Mouse (Mus musculus): ENCODE results near the gene Chst3. TPM values are rescaled to one million over a fixed set of nuclear protein-coding genes. Genes with fewer than 3 reads are reported as not detected.

Chst3 gene
- polyA plus RNA-seq, 1 experiment from 2014 or later = 2.5 TPM

DNA sequence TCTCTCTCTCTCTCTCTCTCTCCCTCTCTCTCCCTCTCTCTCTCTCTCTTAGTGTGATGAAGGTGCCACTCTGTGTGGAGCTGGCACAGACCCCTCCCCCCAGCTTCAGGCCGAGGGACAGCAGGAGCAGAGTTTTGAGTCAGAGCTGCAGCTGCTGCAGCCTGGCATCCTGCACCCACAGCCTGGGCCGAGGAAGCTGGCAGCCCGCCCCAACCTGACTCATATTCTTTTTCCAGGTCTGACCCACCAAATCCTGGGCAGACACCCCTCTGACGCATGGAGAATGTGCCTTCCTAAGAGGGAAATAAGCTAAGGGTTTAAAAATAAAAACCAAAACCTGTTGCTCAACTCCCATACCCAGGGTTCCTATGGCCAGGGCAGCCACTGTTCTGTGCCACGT lies 9.8 kb downstream of the Chst3 start:
- 66% methylated on average over 5 of the region's 5 CpGs for WGBS
- no peak for ATAC-seq (ENCODE audit: low FRiP score, low read depth)
- no peak overlapping the region for H3K27ac ChIP-seq (replicated peaks)

DNA sequence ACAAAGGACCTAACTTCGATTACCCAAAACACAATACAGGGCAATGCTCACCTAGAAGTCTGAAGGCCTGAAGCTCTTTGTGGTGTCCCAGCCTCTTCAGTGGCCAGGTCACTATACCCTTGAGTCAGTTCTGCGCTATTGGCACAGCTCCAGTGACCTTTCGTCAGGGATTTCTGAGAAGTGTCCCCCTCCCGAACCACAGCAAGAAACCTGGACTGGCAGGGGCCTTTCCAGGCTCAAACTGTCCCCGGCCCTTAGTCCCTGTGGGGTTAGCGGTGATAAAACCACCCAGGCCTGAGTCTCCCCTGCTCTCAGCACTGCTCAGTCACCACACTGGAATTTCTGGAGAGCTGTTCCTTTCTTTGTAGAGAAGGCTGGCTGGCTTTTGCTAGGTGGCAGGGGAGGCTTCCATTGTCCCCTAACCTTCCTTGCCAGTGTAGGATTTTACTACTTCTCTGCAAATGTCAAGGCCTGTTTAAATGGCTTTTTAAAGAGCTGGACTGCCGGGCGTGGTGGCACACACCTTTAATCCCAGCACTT lies 11.8 kb downstream of the Chst3 start:
- H3K27me3 ChIP-seq = no peaks in the 10 kb centered on the region
- WGBS = 86% methylated on average over 8 of the region's 8 CpGs
- no peaks in the 10 kb centered on the region for H3K9me3 ChIP-seq
- no peak overlapping the region for H3K27ac ChIP-seq (replicated peaks)
- H3K4me3 ChIP-seq = no peak overlapping the region
- peaks cover 52% of the 10 kb centered on the region for H3K4me1 ChIP-seq
- ATAC-seq (ENCODE audit: low FRiP score, low read depth) = no peak
- H3K4me2 ChIP-seq (replicated peaks) = no peak overlapping the region
- no peak overlapping the region for H3K9ac ChIP-seq (replicated peaks)
- no peaks in the 10 kb centered on the region for H3K36me3 ChIP-seq

More for the DNA sequence above, 9.8 kb downstream of the Chst3 start:
- Histone ChIP-seq H3K36me3 (no peaks in the 10 kb centered on the region), H3K4me2 (replicated peaks) (no peak overlapping the region), H3K9ac (replicated peaks) (no peak overlapping the region), H3K4me1 (peaks cover 51% of the 10 kb centered on the region), H3K9me3 (no peaks in the 10 kb centered on the region), H3K27me3 (no peaks in the 10 kb centered on the region), H3K4me3 (no peak overlapping the region)

DNA sequence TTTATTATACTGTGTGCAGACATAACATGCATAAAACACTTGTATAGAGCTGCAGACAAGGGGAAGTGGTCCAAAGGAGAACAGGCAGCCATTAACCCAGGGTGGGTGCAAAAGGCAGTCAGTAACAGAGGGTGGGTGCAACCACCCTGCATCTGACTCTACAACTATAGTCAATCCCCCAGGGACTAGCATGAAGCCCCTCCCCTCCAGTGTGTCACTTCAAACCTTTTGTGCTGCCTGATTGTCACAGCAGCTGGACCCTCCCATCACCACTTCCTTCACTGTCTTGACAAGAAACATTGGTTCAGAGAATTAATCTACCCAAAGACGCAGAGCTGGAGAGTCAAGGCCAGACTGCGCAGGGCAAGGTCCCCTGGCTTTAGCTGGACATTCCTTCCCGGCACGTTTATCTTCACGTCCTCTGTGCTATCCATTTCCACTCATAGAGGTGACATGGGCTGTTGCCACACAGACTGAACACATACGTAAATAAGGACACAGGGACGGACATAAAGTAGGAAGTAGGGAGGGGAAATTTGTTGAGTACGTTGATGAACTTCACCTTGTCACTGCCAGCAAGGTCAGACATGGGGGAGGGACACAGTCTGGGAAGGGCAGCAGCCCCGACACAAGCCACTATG lies 13.3 kb downstream of the Chst3 start:
- H3K27ac ChIP-seq (replicated peaks) = no peak overlapping the region
- no peaks in the 10 kb centered on the region for H3K36me3 ChIP-seq
- no peak overlapping the region for H3K4me2 ChIP-seq (replicated peaks)
- H3K9me3 ChIP-seq = no peaks in the 10 kb centered on the region
- H3K4me3 ChIP-seq = no peak overlapping the region
- no peaks in the 10 kb centered on the region for H3K27me3 ChIP-seq
- no peak overlapping the region for H3K9ac ChIP-seq (replicated peaks)
- peaks cover 47% of the 10 kb centered on the region for H3K4me1 ChIP-seq
- WGBS = 84% methylated on average over 9 of the region's 9 CpGs
- ATAC-seq (ENCODE audit: low FRiP score, low read depth) = no peak

DNA sequence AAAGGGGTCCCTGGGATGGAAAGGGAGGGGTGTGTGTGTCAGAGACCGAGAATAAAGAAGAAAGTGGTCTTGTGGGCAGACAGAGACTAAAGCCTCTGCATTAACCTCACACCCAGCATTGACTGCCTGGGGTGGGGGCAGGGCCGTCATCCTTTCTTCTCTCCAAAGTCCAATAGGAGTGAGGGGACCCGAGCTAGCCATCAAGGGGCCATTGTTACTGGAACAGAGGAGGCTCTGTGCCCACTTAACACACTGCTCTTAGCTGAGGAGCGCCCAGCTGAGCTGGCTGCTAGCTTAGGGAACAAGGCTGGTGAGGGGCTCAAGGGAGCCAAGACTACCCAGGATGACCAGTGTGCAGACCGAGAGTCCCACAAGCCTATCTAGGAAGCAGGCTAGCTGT lies 16.3 kb downstream of the Chst3 start:
- H3K9me3 ChIP-seq = no peaks in the 10 kb centered on the region
- peaks cover 26% of the 10 kb centered on the region for H3K4me1 ChIP-seq
- WGBS = 12% methylated on average over 5 of the region's 5 CpGs
- H3K36me3 ChIP-seq = no peaks in the 10 kb centered on the region
- no peak overlapping the region for H3K4me3 ChIP-seq
- H3K9ac ChIP-seq (replicated peaks) = 0 out of 2 replicates have a peak overlapping the region, but pooled peaks have one; percentile 20
- no peaks in the 10 kb centered on the region for H3K27me3 ChIP-seq
- peak overlapping the region; percentile 85 for H3K27ac ChIP-seq (replicated peaks)
- peak overlapping the region; percentile 19; the same call in 1 of the 2 replicates for H3K4me2 ChIP-seq (replicated peaks)
- peak; percentile 94 for ATAC-seq (ENCODE audit: low FRiP score, low read depth)

DNA sequence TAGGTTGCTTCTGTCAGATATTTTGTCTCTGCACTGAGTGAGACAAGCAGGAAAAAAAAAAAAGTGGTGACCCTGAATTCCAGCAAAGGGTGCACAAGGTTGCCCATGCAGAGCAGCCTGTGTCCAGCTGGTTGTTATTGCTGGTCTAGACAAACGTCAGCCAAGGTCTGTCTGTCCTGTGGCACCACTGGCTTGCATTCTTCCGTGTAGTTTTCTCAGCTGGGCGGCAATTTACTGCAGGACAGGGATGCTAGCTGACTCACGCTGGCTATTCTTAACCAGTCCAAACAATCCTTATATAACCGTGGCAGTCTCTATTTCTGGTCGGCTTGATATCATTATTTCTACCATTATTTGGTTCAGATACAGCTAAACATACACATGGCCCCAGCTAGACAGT lies 18.1 kb downstream of the Chst3 start:
- WGBS = 82% methylated on average over 6 of the region's 6 CpGs
- Histone ChIP-seq H3K9ac (replicated peaks) (no peak overlapping the region), H3K4me1 (peaks cover 26% of the 10 kb centered on the region), H3K9me3 (no peaks in the 10 kb centered on the region), H3K36me3 (no peaks in the 10 kb centered on the region), H3K27ac (replicated peaks) (no peak overlapping the region), H3K27me3 (no peaks in the 10 kb centered on the region), H3K4me3 (no peak overlapping the region), H3K4me2 (replicated peaks) (no peak overlapping the region)
- no peak for ATAC-seq (ENCODE audit: low FRiP score, low read depth)

DNA sequence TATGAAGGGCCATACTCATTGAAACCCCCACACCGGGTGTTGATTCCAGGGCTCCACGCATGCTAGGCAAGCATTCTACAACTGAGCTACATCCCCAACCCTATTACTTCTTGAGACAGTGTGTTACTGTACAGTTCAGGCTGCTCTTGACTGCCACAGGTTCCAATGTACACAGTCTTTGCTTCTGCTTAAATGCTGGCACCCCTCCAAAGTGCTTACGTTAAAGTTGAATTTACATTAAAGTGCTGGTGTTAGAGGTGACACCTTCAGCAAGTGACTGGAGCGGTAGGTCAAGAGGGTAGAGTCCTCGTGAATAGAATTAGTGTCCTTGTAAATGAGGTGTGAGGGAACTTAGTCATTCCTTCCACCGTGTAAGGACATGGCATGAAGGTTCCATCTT lies 19.7 kb downstream of the Chst3 start:
- Histone ChIP-seq H3K36me3 (no peaks in the 10 kb centered on the region), H3K27me3 (0 out of 2 replicates have a peak, but pooled peaks cover 5% of the 10 kb centered on the region), H3K4me3 (no peak overlapping the region), H3K9me3 (no peaks in the 10 kb centered on the region), H3K9ac (replicated peaks) (no peak overlapping the region), H3K4me2 (replicated peaks) (no peak overlapping the region), H3K4me1 (peaks cover 42% of the 10 kb centered on the region), H3K27ac (replicated peaks) (no peak overlapping the region)
- ATAC-seq (ENCODE audit: low FRiP score, low read depth) = no peak
- 89% methylated on average over 6 of the region's 6 CpGs for WGBS

DNA sequence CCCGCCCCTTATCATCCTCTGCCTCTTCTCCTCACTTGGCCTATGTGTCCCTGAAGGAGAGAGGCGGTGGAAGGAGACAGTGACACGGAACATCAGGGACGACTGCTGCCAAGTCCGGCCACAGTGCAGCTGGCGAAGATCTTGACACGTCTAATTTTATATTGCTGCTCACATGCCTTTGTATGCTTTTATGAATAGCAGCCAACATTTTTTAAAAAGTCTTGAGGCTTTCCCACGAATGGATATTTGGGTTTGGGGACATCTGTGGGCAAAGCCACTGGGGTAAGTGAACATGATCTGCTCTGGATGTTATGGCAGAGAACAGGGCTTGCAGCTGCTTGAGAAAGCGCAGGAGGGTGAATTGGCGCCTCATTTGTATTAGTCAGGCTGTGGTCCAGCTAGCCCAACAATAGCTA lies 21.6 kb downstream of the Chst3 start:
- no peak overlapping the region for H3K27ac ChIP-seq (replicated peaks)
- H3K4me1 ChIP-seq = peaks cover 42% of the 10 kb centered on the region
- no peak overlapping the region for H3K9ac ChIP-seq (replicated peaks)
- no peak overlapping the region for H3K4me3 ChIP-seq
- 0 out of 2 replicates have a peak, but pooled peaks cover 8% of the 10 kb centered on the region for H3K27me3 ChIP-seq
- ATAC-seq (ENCODE audit: low FRiP score, low read depth) = no peak
- no peaks in the 10 kb centered on the region for H3K36me3 ChIP-seq
- H3K9me3 ChIP-seq = no peaks in the 10 kb centered on the region
- 89% methylated on average over 10 of the region's 10 CpGs for WGBS
- H3K4me2 ChIP-seq (replicated peaks) = no peak overlapping the region

DNA sequence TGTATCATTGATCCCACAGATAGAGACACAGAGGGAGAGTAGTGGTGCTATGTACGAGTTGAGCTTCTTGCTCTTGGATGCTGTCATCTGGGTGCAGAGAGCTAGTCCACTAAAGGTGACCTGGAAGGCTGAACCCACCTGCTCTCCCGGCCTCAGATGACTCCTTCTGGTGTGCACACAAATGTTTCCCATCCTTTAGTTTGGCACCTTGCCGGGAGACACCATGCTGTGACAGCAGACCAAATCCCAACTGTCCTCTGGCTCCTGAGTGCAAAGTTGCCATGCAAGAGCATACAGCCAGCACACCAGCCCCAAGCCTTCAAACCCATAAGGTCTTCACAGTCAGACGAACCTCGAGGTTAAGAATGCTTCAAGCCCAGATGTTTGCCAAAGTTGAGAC lies 22.1 kb downstream of the Chst3 start:
- 86% methylated on average over 5 of the region's 5 CpGs for WGBS
- ATAC-seq (ENCODE audit: low FRiP score, low read depth) = no peak
- H3K4me2 ChIP-seq (replicated peaks) = no peak overlapping the region
- H3K9me3 ChIP-seq = no peaks in the 10 kb centered on the region
- H3K27me3 ChIP-seq = 0 out of 2 replicates have a peak, but pooled peaks cover 8% of the 10 kb centered on the region
- H3K27ac ChIP-seq (replicated peaks) = no peak overlapping the region
- H3K4me1 ChIP-seq = peaks cover 42% of the 10 kb centered on the region
- no peaks in the 10 kb centered on the region for H3K36me3 ChIP-seq
- no peak overlapping the region for H3K4me3 ChIP-seq
- H3K9ac ChIP-seq (replicated peaks) = no peak overlapping the region

DNA sequence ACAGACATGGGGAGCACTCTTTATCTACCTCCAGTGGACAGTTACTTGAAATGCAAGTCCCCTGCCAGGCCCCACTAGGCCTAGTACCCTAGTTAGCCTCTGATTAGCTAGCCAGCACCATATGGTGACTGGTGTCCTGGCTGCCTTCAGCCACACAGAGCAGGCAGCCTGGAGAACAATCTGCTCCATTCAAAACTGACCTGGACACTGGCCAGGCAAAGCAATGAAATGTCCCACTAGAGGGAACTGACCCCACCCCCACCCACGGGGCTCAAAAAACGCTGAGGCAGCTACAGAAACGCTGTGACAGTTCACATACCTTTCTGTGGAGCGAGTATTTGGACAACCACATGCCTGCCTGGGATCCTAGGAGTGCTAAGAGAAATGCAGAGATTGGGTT lies 24.0 kb downstream of the Chst3 start:
- 0 out of 2 replicates have a peak overlapping the region, but pooled peaks have one; percentile 1 for H3K4me2 ChIP-seq (replicated peaks)
- WGBS = 44% methylated on average over 4 of the region's 4 CpGs
- H3K4me1 ChIP-seq = peaks cover 49% of the 10 kb centered on the region
- H3K9ac ChIP-seq (replicated peaks) = no peak overlapping the region
- H3K36me3 ChIP-seq = no peaks in the 10 kb centered on the region
- peak overlapping the region; percentile 76 for H3K27ac ChIP-seq (replicated peaks)
- no peak for ATAC-seq (ENCODE audit: low FRiP score, low read depth)
- peaks cover 14% of the 10 kb centered on the region; the same call in 1 of the 2 replicates for H3K27me3 ChIP-seq
- no peaks in the 10 kb centered on the region for H3K9me3 ChIP-seq
- no peak overlapping the region for H3K4me3 ChIP-seq

DNA sequence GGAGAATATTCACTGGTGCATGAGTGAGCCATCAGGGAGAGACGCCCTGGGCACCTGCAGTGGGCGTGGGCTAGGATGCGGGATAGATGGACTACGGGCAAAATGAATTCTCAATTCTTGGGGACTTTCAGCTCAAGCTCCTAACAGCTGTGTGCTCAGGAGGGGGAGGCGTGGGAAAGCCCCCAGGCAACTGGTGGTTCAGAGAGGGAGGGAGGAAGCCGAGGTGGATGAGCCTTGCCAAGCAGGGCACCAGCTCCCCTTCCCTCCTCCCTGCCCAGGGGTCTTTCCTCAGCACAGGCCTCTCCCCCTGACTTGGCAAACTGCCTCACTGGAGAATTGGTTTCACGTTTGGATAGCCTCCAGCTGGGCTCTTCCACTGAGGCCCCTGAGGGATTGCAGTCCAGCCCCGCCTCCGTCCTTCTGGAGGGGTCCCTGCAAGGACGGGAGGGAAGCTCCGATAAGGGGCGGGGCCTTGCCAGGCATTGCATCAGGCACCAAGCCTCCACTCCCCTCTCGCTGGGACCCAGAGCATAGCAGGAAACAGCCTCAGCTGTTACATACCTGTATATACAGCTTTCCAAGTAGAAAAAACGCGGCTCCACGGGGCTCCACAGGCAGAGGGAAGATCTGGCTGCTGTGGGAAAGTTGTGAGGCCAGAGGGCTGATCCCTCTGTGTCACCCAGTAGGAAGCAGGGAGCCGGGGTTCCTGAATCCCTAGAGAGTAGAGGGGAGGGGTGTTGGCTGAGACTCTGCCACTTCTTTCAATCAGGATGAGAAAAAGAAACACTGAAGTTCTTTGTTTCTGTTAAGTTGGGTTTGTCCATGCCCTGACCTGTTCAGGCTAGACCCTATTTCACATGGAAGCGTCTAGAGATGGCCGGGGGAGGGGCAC lies 25.3 kb downstream of the Chst3 start:
- no peak overlapping the region for H3K9ac ChIP-seq (replicated peaks)
- ATAC-seq (ENCODE audit: low FRiP score, low read depth) = peak; percentile 88
- H3K27ac ChIP-seq (replicated peaks) = peak overlapping the region; percentile 76
- H3K36me3 ChIP-seq = no peaks in the 10 kb centered on the region
- WGBS = 5% methylated on average over 19 of the region's 19 CpGs
- peaks cover 14% of the 10 kb centered on the region; the same call in 1 of the 2 replicates for H3K27me3 ChIP-seq
- H3K4me1 ChIP-seq = peaks cover 51% of the 10 kb centered on the region
- peak overlapping the region; percentile 9; the same call in 1 of the 2 replicates for H3K4me3 ChIP-seq
- H3K4me2 ChIP-seq (replicated peaks) = peak overlapping the region; percentile 39
- no peaks in the 10 kb centered on the region for H3K9me3 ChIP-seq

DNA sequence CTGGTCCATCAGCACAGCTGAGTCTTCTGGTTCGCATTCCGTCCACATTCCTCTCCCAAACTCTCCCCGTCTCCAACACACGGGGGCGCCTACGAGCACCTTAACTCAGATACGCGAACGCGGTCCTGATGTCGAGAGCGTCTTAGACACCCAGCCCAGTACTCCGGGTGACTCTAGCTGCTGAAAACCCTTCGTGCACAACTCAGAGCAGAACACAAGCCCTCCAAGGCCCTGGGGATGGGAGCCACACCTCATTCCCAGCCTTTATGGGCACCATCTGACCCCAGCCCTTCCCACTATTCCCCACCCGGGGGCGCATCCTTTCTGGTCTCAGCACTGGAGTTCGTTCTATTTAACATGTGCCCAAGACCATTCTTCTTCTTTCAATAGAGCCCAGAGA lies 27.3 kb downstream of the Chst3 start:
- Histone ChIP-seq H3K4me2 (replicated peaks) (peak overlapping the region; percentile 70), H3K4me1 (peaks cover 51% of the 10 kb centered on the region), H3K9me3 (no peaks in the 10 kb centered on the region), H3K9ac (replicated peaks) (peak overlapping the region; percentile 37; the same call in 1 of the 2 replicates), H3K4me3 (peak overlapping the region; percentile 34), H3K27ac (replicated peaks) (no peak overlapping the region), H3K36me3 (peaks cover 3% of the 10 kb centered on the region), H3K27me3 (peaks cover 14% of the 10 kb centered on the region; the same call in 1 of the 2 replicates)
- under 1% methylated on average over 17 of the region's 17 CpGs for WGBS
- ATAC-seq (ENCODE audit: low FRiP score, low read depth) = peak; percentile 21; the same call in 1 of the 2 replicates

All from midbrain, embryonic 12.5 days (tissue).